Mouse (Mus musculus): Measurements from ENCODE around the gene Taz. TPM values are rescaled to one million over a fixed set of nuclear protein-coding genes. Genes with fewer than 3 reads are reported as not detected.
A peak's percentile ranks its signal among the peaks of the same experiment; 100 is the strongest.

The Taz gene
- polyA plus RNA-seq, 1 experiment from 2014 or later, result 81.3 TPM

DNA sequence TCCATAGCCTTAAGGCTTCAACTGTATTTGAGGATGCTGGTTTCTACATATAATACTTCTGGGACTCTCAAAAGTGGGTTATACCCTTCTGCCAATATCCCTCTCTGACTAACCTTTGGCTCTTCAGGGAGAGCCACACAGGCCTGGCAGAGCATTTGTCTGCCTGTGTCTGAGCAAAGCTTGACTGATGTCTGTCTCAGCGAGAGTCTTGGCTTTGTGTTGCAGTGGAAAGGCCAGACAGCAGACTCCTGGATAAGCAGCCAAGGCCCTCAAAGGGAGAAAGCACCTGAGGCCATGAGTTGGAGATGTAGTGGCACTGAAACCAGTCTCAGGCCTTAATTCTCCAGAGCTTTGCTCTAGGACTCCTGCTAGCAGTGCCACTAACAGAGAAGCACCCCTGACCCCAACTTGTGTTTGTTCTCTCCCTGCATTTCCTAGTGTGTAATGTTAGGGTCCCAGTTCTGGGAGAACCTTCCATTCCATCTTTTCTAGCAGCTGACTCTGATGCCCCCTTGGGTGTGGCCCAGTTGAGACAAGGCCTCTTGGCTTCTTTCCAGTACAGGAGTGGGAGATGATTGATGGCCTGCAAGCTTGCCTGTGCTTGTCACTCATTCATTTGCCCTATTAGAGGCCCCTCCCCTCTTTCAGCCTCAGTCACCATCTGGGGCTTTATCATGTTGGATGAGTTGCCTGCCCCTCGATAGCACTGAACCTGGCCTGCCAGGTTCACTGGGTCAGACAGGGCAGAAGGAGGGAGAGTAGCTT, 48.6 kb downstream of the Taz start:
- Histone ChIP-seq H3K36me3 (ENCODE audit: control insufficient read depth, insufficient read depth, low read length) (0 out of 2 replicates have a peak, but pooled peaks cover 5% of the 10 kb centered on the region), H3K27me3 (ENCODE audit: control insufficient read depth, insufficient read depth, low read depth, low read length) (no peaks in the 10 kb centered on the region), H3K4me2 (ENCODE audit: low read length) (peak overlapping the region; percentile 84), H3K27ac (ENCODE audit: low read length) (peak overlapping the region; percentile 89), H3K4me3 (ENCODE audit: low read depth, low read length) (peak overlapping the region; percentile 54), H3K9me3 (replicated peaks; ENCODE audit: control insufficient read depth, low read length, poor library complexity, severe bottlenecking) (no peaks in the 10 kb centered on the region), H3K4me1 (ENCODE audit: control insufficient read depth, insufficient read depth, low read length) (peaks cover 31% of the 10 kb centered on the region), H3K9ac (ENCODE audit: low read depth, low read length) (peak overlapping the region; percentile 73)
- no peak for ATAC-seq
- 26% methylated on average over 2 of the region's 2 CpGs for WGBS

Small RNA genes within 50 kb of the gene (microRNA-seq; reads per million reads assigned to microRNA genes)
- gene Mir7091, result not detected
- gene Mir7092, result 0.69 reads per million

Other genes with a start within 250 kb of the Taz start
- gene Opn1mw, start 154.4 kb upstream of the Taz start, polyA plus RNA-seq (2015; fragmentation: Nextera tagmentation; extraction: Ambion mirVana), result not detected in 2 replicates
- gene Mecp2, start 146.5 kb upstream of the Taz start, polyA plus RNA-seq (2015; fragmentation: Nextera tagmentation; extraction: Ambion mirVana), result 11.7 and 14.0 TPM in 2 replicates
- not detected in 2 replicates for gene Tex28, start 114.1 kb upstream of the Taz start, polyA plus RNA-seq (2015; fragmentation: Nextera tagmentation; extraction: Ambion mirVana)
- gene Tktl1, start 104.7 kb upstream of the Taz start, polyA plus RNA-seq (2015; fragmentation: Nextera tagmentation; extraction: Ambion mirVana), result 0.11 TPM in 1 of 2 replicates, not detected in the other
- 84.6 and 88.4 TPM in 2 replicates for gene Flna, start 32.1 kb upstream of the Taz start, polyA plus RNA-seq (2015; fragmentation: Nextera tagmentation; extraction: Ambion mirVana)
- 12.8 and 13.5 TPM in 2 replicates for gene Emd, start 27.2 kb upstream of the Taz start, polyA plus RNA-seq (2015; fragmentation: Nextera tagmentation; extraction: Ambion mirVana)
- 454 and 460 TPM in 2 replicates for gene Rpl10, start 11.1 kb upstream of the Taz start, polyA plus RNA-seq (2015; fragmentation: Nextera tagmentation; extraction: Ambion mirVana)
- gene Dnase1l1, start 425 bp downstream of the Taz start, polyA plus RNA-seq (2015; fragmentation: Nextera tagmentation; extraction: Ambion mirVana), result 2.8 and 4.3 TPM in 2 replicates
- 317 and 348 TPM in 2 replicates for gene Atp6ap1, start 15.2 kb downstream of the Taz start, polyA plus RNA-seq (2015; fragmentation: Nextera tagmentation; extraction: Ambion mirVana)
- gene Gdi1, start 23.1 kb downstream of the Taz start, polyA plus RNA-seq (2015; fragmentation: Nextera tagmentation; extraction: Ambion mirVana), result 1,108 and 1,139 TPM in 2 replicates
- gene Fam50a, start 31.1 kb downstream of the Taz start, polyA plus RNA-seq (2015; fragmentation: Nextera tagmentation; extraction: Ambion mirVana), result 61.9 and 62.3 TPM in 2 replicates
- 63.9 and 68.4 TPM in 2 replicates for gene Plxna3, start 47.2 kb downstream of the Taz start, polyA plus RNA-seq (2015; fragmentation: Nextera tagmentation; extraction: Ambion mirVana)
- gene Lage3, start 71.7 kb downstream of the Taz start, polyA plus RNA-seq (2015; fragmentation: Nextera tagmentation; extraction: Ambion mirVana), result 63.2 and 68.7 TPM in 2 replicates
- gene Ubl4a, start 91.3 kb downstream of the Taz start, polyA plus RNA-seq (2015; fragmentation: Nextera tagmentation; extraction: Ambion mirVana), result 65.9 and 72.6 TPM in 2 replicates
- 8.5 and 9.7 TPM in 2 replicates for gene Slc10a3, start 91.4 kb downstream of the Taz start, polyA plus RNA-seq (2015; fragmentation: Nextera tagmentation; extraction: Ambion mirVana)
- 33.6 and 36.1 TPM in 2 replicates for gene Fam3a, start 111.4 kb downstream of the Taz start, polyA plus RNA-seq (2015; fragmentation: Nextera tagmentation; extraction: Ambion mirVana)
- 16.4 and 19.9 TPM in 2 replicates for gene Ikbkg, start 111.4 kb downstream of the Taz start, polyA plus RNA-seq (2015; fragmentation: Nextera tagmentation; extraction: Ambion mirVana)
- 47.7 and 49.4 TPM in 2 replicates for gene G6pdx, start 147.3 kb downstream of the Taz start, polyA plus RNA-seq (2015; fragmentation: Nextera tagmentation; extraction: Ambion mirVana)
- 0.36 TPM in 1 of 2 replicates, not detected in the other for gene Gm6880, start 199.5 kb downstream of the Taz start, polyA plus RNA-seq (2015; fragmentation: Nextera tagmentation; extraction: Ambion mirVana)

Data from midbrain, embryonic 16.5 days (tissue).